Mouse (Mus musculus): ENCODE data around the gene Adam12.

The Adam12 gene

GRCm38 (mm10) chr7:134224741-134225612 lies 7.0 kb downstream of the Adam12 start:
- peak; percentile 2 for DNase-seq (ENCODE audit: low read depth, low spot score)

GRCm38 (mm10) chr7:134224421-134224740 lies 7.6 kb downstream of the Adam12 start:
- no peak for DNase-seq (ENCODE audit: low read depth, low spot score)

GRCm38 (mm10) chr7:134223444-134224161 lies 8.3 kb downstream of the Adam12 start:
- DNase-seq (ENCODE audit: low read depth, low spot score) = peak; percentile 46

GRCm38 (mm10) chr7:134207956-134208355 lies 24.0 kb downstream of the Adam12 start:
- no peak for DNase-seq (ENCODE audit: low read depth, low spot score)

GRCm38 (mm10) chr7:134193089-134193488 lies 38.9 kb downstream of the Adam12 start:
- DNase-seq (ENCODE audit: low read depth, low spot score) = no peak

- DNase-seq (ENCODE audit: low read depth, low spot score) = no peak
These were observed 41.8 kb downstream of the Adam12 start for GRCm38 (mm10) chr7:134190101-134190500.

GRCm38 (mm10) chr7:134188565-134188964 lies 43.4 kb downstream of the Adam12 start:
- DNase-seq (ENCODE audit: low read depth, low spot score) = no peak

- DNase-seq (ENCODE audit: low read depth, low spot score) = no peak
These were observed 44.0 kb downstream of the Adam12 start for GRCm38 (mm10) chr7:134187946-134188345.

GRCm38 (mm10) chr7:134186497-134186896 lies 45.4 kb downstream of the Adam12 start:
- DNase-seq (ENCODE audit: low read depth, low spot score) = no peak

- DNase-seq (ENCODE audit: low read depth, low spot score) = no peak
These were observed 46.2 kb downstream of the Adam12 start for GRCm38 (mm10) chr7:134185751-134186150.

GRCm38 (mm10) chr7:134181717-134182116 lies 50.2 kb downstream of the Adam12 start:
- no peak for DNase-seq (ENCODE audit: low read depth, low spot score)

GRCm38 (mm10) chr7:134181056-134181455 lies 50.9 kb downstream of the Adam12 start:
- no peak for DNase-seq (ENCODE audit: low read depth, low spot score)

- no peak for DNase-seq (ENCODE audit: low read depth, low spot score)
These were observed 54.9 kb downstream of the Adam12 start for GRCm38 (mm10) chr7:134177051-134177450.

GRCm38 (mm10) chr7:134175201-134175600 lies 56.7 kb downstream of the Adam12 start:
- no peak for DNase-seq (ENCODE audit: low read depth, low spot score)

GRCm38 (mm10) chr7:134173442-134174090 lies 58.4 kb downstream of the Adam12 start:
- no peak for DNase-seq (ENCODE audit: low read depth, low spot score)

GRCm38 (mm10) chr7:134170180-134170910 lies 61.6 kb downstream of the Adam12 start:
- DNase-seq (ENCODE audit: low read depth, low spot score) = no peak

- no peak for DNase-seq (ENCODE audit: low read depth, low spot score)
These were observed 62.2 kb downstream of the Adam12 start for GRCm38 (mm10) chr7:134169780-134170179.

- no peak for DNase-seq (ENCODE audit: low read depth, low spot score)
These were observed 64.4 kb downstream of the Adam12 start for GRCm38 (mm10) chr7:134167586-134167985.

GRCm38 (mm10) chr7:134163751-134164150 lies 68.2 kb downstream of the Adam12 start:
- DNase-seq (ENCODE audit: low read depth, low spot score) = no peak

- no peak for DNase-seq (ENCODE audit: low read depth, low spot score)
These were observed 69.1 kb downstream of the Adam12 start for GRCm38 (mm10) chr7:134162886-134163285.

GRCm38 (mm10) chr7:134159608-134160007 lies 72.3 kb downstream of the Adam12 start:
- no peak for DNase-seq (ENCODE audit: low read depth, low spot score)

GRCm38 (mm10) chr7:134151330-134151729 lies 80.6 kb downstream of the Adam12 start:
- DNase-seq (ENCODE audit: low read depth, low spot score) = no peak
